Mouse (Mus musculus): ENCODE data around the gene Olfr147. TPM values are rescaled to one million over a fixed set of nuclear protein-coding genes. Genes with fewer than 3 reads are reported as not detected.
"Not testable (repeated sequence)": the region's sequence is repeated elsewhere in the genome, so short reads cannot be mapped to it uniquely, and the experiment has no call there.

The Olfr147 gene
- total RNA-seq (2021): not detected
- long read RNA-seq, experiment 1: 0 reads
- long read RNA-seq, experiment 2: 0 reads

- no peak for DNase-seq (ENCODE audit: extremely low spot score in 1 of 2, low spot score in 2 of 2)
- Histone ChIP-seq H3K4me3 (no peak within 1 kb of the TSS), H3K27ac (no peak within 1 kb of the TSS)
- TF ChIP-seq CTCF (IDR thresholded peaks at IDR 0.05): no peak
- intact Hi-C loops (cut with DNase I): no loop called here
Observed at GRCm38 (mm10) chr9:38401398-38401797, at the start of gene Olfr147. Gene Olfr147, plus strand, starts transcription at chr9:38401698.

GRCm38 (mm10) chr9:38366596-38366995 is 34.9 kb upstream of the Olfr147 start, which contains the start of gene Olfr250:
Gene Olfr250, plus strand, starts transcription at chr9:38366896.
- no peak for TF ChIP-seq CTCF (IDR thresholded peaks at IDR 0.05)
- Histone ChIP-seq H3K4me3 (no peak within 1 kb of the TSS), H3K27ac (no peak within 1 kb of the TSS)
- DNase-seq (ENCODE audit: extremely low spot score in 1 of 2, low spot score in 2 of 2): no peak
- intact Hi-C loops (cut with DNase I): no loop called here

GRCm38 (mm10) chr9:38376786-38377185 is 24.7 kb upstream of the Olfr147 start, which contains the start of gene Olfr251:
Gene Olfr251, plus strand, starts transcription at chr9:38377086.
- Histone ChIP-seq H3K27ac (no peak within 1 kb of the TSS), H3K4me3 (no peak within 1 kb of the TSS)
- intact Hi-C loops (cut with DNase I): no loop called here
- no peak for DNase-seq (ENCODE audit: extremely low spot score in 1 of 2, low spot score in 2 of 2)
- no peak for TF ChIP-seq CTCF (IDR thresholded peaks at IDR 0.05)

- DNase-seq (ENCODE audit: extremely low spot score in 1 of 2, low spot score in 2 of 2); H3K27ac ChIP-seq; H3K4me3 ChIP-seq; intact Hi-C loops (cut with DNase I): not testable (repeated sequence)
Observed at GRCm38 (mm10) chr9:38407502-38407901, 6.0 kb downstream of the Olfr147 start.

GRCm38 (mm10) chr9:38413502-38413901 is 12.0 kb downstream of the Olfr147 start:
- DNase-seq (ENCODE audit: extremely low spot score in 1 of 2, low spot score in 2 of 2): not testable (repeated sequence)

GRCm38 (mm10) chr9:38423801-38424200 is 22.3 kb downstream of the Olfr147 start:
- no peak for TF ChIP-seq CTCF (IDR thresholded peaks at IDR 0.05)
- intact Hi-C loops (cut with DNase I): no loop called here
- H3K4me3 ChIP-seq: no peak overlapping the region
- H3K27ac ChIP-seq: no peak overlapping the region
- DNase-seq (ENCODE audit: extremely low spot score in 1 of 2, low spot score in 2 of 2): no peak

More at GRCm38 (mm10) chr9:38413502-38413901, 12.0 kb downstream of the Olfr147 start:
- H3K4me3 ChIP-seq; H3K27ac ChIP-seq; intact Hi-C loops (cut with DNase I): not testable (repeated sequence)

- no peak for TF ChIP-seq CTCF (IDR thresholded peaks at IDR 0.05)
- no peak for DNase-seq (ENCODE audit: extremely low spot score in 1 of 2, low spot score in 2 of 2)
- H3K27ac ChIP-seq: no peak overlapping the region
- H3K4me3 ChIP-seq: no peak overlapping the region
- intact Hi-C loops (cut with DNase I): no loop called here
Observed at GRCm38 (mm10) chr9:38427026-38427425, 25.5 kb downstream of the Olfr147 start.

GRCm38 (mm10) chr9:38429155-38429554 is 27.7 kb downstream of the Olfr147 start, which contains the start of gene Olfr901:
Gene Olfr901, plus strand, starts transcription at chr9:38429455.
- TF ChIP-seq CTCF (IDR thresholded peaks at IDR 0.05): no peak
- no peak for DNase-seq (ENCODE audit: extremely low spot score in 1 of 2, low spot score in 2 of 2)
- Histone ChIP-seq H3K4me3 (no peak within 1 kb of the TSS), H3K27ac (no peak within 1 kb of the TSS)
- intact Hi-C loops (cut with DNase I): no loop called here

- TF ChIP-seq CTCF (IDR thresholded peaks at IDR 0.05): no peak
Observed at GRCm38 (mm10) chr9:38447352-38447751, 45.9 kb downstream of the Olfr147 start, which contains the start of gene Olfr902. Gene Olfr902, plus strand, starts transcription at chr9:38447652.

More at GRCm38 (mm10) chr9:38447352-38447751, 45.9 kb downstream of the Olfr147 start, which contains the start of gene Olfr902:
- no peak within 1 kb of the TSS for H3K4me3 ChIP-seq
- intact Hi-C loops (cut with DNase I): no loop called here
- DNase-seq (ENCODE audit: extremely low spot score in 1 of 2, low spot score in 2 of 2): no peak
- H3K27ac ChIP-seq: no peak within 1 kb of the TSS

Other genes starting within 250 kb of the Olfr147 start
- not detected for gene Olfr891, start 220.9 kb upstream of the Olfr147 start, total RNA-seq (2021)
- not detected for gene Olfr893, start 193.3 kb upstream of the Olfr147 start, total RNA-seq (2021)
- gene Olfr894, start 183.6 kb upstream of the Olfr147 start, total RNA-seq (2021): not detected
- not detected for gene Olfr143, start 148.9 kb upstream of the Olfr147 start, total RNA-seq (2021)
- not detected for gene Olfr895, start 133.8 kb upstream of the Olfr147 start, total RNA-seq (2021)
- not detected for gene Olfr896-ps1, start 110.6 kb upstream of the Olfr147 start, total RNA-seq (2021)
- gene Olfr25, start 72.6 kb upstream of the Olfr147 start, total RNA-seq (2021): not detected
- gene Olfr898, start 53.3 kb upstream of the Olfr147 start, total RNA-seq (2021): not detected
- gene Olfr250, start 34.8 kb upstream of the Olfr147 start, total RNA-seq (2021): not detected
- gene Olfr251, start 24.6 kb upstream of the Olfr147 start, total RNA-seq (2021): not detected
- gene Olfr901, start 27.8 kb downstream of the Olfr147 start, total RNA-seq (2021): not detected
- gene Olfr902, start 46.0 kb downstream of the Olfr147 start, total RNA-seq (2021): not detected
- gene Olfr904, start 61.4 kb downstream of the Olfr147 start, total RNA-seq (2021): not detected
- not detected for gene Olfr905, start 69.4 kb downstream of the Olfr147 start, total RNA-seq (2021)
- not detected for gene Olfr906, start 85.4 kb downstream of the Olfr147 start, total RNA-seq (2021)
- gene Olfr907, start 94.1 kb downstream of the Olfr147 start, total RNA-seq (2021): not detected
- not detected for gene Olfr911-ps1, start 119.9 kb downstream of the Olfr147 start, total RNA-seq (2021)
- not detected for gene Olfr910, start 136.2 kb downstream of the Olfr147 start, total RNA-seq (2021)
- not detected for gene Olfr912, start 178.5 kb downstream of the Olfr147 start, total RNA-seq (2021)
- not detected for gene Olfr913, start 191.1 kb downstream of the Olfr147 start, total RNA-seq (2021)
- gene Olfr914, start 203.4 kb downstream of the Olfr147 start, total RNA-seq (2021): not detected

All from left cerebral cortex, adult 2 months (tissue).